Mouse (Mus musculus) kidney, postnatal 4 days (tissue): ENCODE measurements around the gene Avil.
A peak's percentile ranks its signal among the peaks of the same experiment; 100 is the strongest.
"Not testable (repeated sequence)": the region's sequence is repeated elsewhere in the genome, so short reads cannot be mapped to it uniquely, and the experiment has no call there.

Source experiments
- DNase-seq, 2 experiments: peaks; one replicate each; pipeline ENCODE4 v3.0.0; 2021; ENCODE audit warnings: mixed read lengths in 2 of 2

Gene Avil

GRCm38 (mm10) chr10:127059968-127060916, 59.7 kb downstream of the Avil start, which contains the start of gene March9:
TSS of gene March9 (minus strand) at chr10:127060184.
- DNase-seq, result peak; percentile 79 to 86

- no peak for DNase-seq
Observed at GRCm38 (mm10) chr10:127061085-127061484, 60.6 kb downstream of the Avil start.

DNA sequence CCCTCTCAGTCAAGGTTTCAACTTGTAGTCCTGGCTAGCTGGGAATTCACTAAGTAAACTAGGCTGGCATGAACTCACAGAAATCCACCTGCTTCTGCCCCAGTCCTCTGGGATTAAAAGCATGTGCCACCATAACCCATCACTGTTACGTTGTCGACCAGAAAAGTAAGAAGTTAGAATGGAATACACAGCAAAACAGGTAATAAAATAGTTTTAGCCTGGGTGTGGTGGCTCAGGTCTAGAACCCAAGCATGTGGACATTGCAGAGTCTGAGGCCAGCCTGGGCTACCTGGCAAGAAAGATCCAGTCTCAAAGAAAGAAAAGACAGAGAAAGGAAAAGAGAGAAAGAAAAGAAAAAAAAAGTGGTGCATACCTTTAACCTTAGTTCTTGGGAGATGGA, 61.0 kb downstream of the Avil start:
- DNase-seq, result no peak

DNA sequence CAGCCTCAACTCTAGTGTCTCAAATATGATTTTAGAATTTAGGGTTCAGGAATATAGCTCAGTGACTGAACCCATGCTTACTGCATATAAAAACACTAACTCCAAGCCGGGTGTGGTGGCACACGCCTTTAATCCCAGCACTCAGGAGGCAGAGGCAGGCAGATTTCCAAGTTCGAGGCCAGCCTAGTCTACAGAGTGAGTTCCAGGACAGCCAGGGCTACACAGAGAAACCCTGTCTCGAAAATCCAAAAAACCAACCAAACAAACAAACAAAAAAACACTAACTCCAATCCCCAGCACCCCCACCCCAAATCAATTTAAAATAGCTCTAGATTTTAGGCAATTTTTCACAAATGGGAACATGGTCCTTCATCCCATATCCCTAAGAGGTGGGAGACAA, 61.6 kb downstream of the Avil start:
- not testable (repeated sequence) for DNase-seq

DNA sequence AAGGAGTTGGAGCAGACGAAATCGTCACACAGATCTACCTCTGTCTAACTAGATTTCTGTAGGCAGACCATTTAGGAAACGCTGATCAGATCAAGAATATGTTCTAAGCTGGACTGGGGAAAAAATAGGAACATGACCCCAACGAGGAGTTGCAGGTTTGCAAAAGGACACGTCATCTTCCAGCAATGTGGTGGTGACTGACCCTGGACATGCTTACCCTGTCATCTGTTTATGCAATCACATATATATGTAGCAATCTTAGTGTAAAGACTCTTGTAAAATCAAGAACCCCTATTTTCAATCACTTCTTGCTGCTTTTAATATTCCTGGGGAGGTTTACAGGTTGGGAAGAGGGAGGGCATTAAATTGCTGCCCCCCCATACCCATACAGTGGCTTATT, 62.0 kb downstream of the Avil start:
- no peak for DNase-seq

DNA sequence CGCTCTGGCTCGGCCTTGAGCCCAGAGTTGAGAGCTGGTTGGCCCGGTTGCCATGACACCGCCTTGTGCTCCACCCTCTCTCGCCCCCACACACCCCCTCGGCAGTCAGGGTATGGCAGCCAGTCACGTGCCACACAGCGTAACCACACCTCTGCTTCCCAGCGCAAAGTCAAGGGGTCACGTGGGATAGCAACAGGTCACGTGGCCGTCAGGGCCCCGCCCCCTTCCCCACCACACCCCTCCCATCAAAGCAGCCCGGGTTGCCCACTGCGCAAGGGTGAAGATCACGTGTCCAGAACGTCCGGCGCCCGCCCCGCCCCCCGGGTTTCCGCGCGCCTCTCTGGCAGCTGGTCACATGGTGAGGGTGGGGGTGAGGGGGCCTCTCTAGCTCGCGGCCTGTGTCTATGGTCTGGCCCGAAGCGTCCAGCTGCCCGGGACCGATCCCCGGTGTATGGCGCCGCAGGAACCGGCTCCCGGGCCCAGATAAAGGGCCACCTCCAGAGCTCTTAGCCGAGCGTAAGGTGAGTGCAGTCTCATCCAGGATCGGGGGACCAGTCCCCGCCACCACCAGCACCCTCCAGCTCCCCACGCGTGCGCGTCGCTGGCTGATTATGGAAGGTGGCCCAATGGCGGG, 62.8 kb downstream of the Avil start, which contains the start of gene Cdk4:
TSS of gene Cdk4 (plus strand) at position 296 of the 634 bp plus-strand sequence.
- DNase-seq, result peak; percentile 99 to 100

- no peak for DNase-seq
Observed at GRCm38 (mm10) chr10:127063913-127064870, 63.7 kb downstream of the Avil start.

DNA sequence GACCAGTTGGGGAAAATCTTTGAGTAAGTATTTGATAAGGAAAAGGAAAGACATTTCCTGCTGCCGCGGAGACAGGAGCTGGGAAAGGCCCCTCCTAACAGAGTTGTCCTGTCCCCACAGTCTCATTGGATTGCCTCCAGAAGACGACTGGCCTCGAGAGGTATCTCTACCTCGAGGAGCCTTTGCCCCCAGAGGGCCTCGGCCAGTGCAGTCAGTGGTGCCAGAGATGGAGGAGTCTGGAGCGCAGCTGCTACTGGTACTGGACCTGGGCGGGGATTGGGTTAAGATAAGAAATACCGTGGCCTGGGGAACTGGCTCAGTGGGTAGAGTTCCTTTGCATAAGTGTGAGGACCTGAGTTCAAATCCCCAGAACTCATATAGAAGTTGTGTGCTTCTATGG, 65.5 kb downstream of the Avil start:
- DNase-seq, result no peak

- no peak for DNase-seq
Observed at GRCm38 (mm10) chr10:127066519-127067018, 66.1 kb downstream of the Avil start.

- DNase-seq, result no peak
Observed at GRCm38 (mm10) chr10:127068360-127069038, 68.0 kb downstream of the Avil start.

DNA sequence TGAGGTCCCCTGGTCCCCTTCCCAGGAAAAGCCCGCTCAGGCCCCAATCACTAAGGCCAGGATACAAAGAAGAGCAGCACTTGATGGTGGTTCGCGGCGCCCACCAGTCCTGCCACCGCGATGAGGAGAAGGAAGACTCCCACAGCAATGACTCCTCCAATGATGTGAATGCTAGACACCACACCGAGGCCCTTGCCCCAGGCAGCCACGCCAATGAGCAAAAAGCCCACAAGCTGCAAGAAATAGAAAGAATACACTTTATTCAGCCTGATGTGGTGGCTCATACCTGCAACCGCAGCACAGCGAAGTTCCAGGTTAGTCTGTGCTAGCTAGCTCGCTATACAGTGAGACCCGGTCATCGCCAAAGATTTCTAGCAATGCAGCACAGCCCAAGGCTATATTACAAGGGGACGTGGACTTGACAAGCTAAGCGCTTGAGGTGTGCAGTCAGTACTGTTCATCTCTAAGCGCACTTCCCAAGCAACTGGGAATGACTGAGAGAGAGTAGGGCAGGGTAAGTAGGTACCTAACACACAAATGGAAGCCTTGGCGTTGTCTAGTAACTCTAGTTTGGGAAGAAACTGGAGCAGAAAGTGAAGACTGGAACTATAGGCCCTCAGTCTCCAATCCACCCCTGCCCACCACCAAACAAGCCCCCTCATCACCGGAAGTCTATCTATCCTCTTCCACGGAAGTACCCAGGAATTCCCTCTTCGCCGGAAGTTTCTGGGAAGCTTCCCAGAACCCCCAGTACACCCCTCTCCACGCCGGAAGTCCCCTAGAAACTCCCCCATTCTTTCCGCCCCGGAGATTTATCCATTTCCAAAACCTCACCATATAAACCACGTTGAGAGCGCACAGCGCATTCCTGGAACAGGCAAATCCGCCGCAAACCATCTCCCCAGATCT, 69.0 kb downstream of the Avil start:
- DNase-seq, result no peak
